Mouse (Mus musculus) lung, postnatal 0 days (tissue): ENCODE measurements at regions not wholly inside any gene's neighbourhood (a gene's known extent, or its start where the extent isn't known, plus 50 kb on each side); places are given as distances from the start of the nearest gene placed in this dataset.

ENCODE experiments used
- ATAC-seq: fragments of 200-750 bp; cut with Nextera tagmentation; 2 replicates; pipeline ENCODE4 v1.8.0; 2017; ENCODE audit warnings: moderate library complexity
- DNase-seq: peaks from one replicate; pipeline ENCODE4 v3.0.0-alpha.2; 2016; ENCODE audit warnings: low spot score
- H3K27ac ChIP-seq: fragments of 300-500 bp; sonication (generic); 2 replicates; pipeline ENCODE4 v1.5.1; 2014; ENCODE audit warnings: antibody characterized with exemption, mild to moderate bottlenecking, low read length, mixed read lengths
- H3K27me3 ChIP-seq: fragments of 300-500 bp; sonication (generic); replicated peaks from 2 replicates; pipeline ENCODE4 v1.6.1; 2014; ENCODE audit warnings: low read length, mixed read lengths; ENCODE audit not compliant: insufficient read depth
- H3K36me3 ChIP-seq: fragments of 300-500 bp; sonication (generic); 2 replicates; pipeline ENCODE4 v1.6.1; 2014; ENCODE audit warnings: low read length, mixed read lengths; ENCODE audit not compliant: insufficient read depth
- H3K4me1 ChIP-seq: fragments of 300-500 bp; sonication (generic); 2 replicates; pipeline ENCODE4 v1.6.1; 2014; ENCODE audit warnings: antibody characterized with exemption, low read depth, low read length, mixed read lengths; ENCODE audit not compliant: insufficient read depth
- H3K4me2 ChIP-seq: fragments of 300-500 bp; sonication (generic); replicated peaks from 2 replicates; pipeline ENCODE4 v1.6.1; 2014; ENCODE audit warnings: low read depth, mild to moderate bottlenecking, low read length, moderate library complexity, mixed read lengths
- H3K4me3 ChIP-seq: fragments of 300-500 bp; sonication (generic); 2 replicates; pipeline ENCODE4 v1.5.1; 2014; ENCODE audit warnings: low read depth, low read length
- H3K9ac ChIP-seq: fragments of 300-500 bp; sonication (generic); replicated peaks from 2 replicates; pipeline ENCODE4 v1.6.1; 2014; ENCODE audit warnings: low read depth, mild to moderate bottlenecking
- H3K9me3 ChIP-seq: fragments of 300-500 bp; sonication (generic); 2 replicates; pipeline ENCODE4 v1.6.1; 2016; ENCODE audit warnings: low read length, mixed read lengths
- CTCF ChIP-seq: IDR thresholded peaks from 2 replicates; pipeline ENCODE4 v1.5.1; 2016; ENCODE audit warnings: antibody characterized with exemption, mild to moderate bottlenecking
- EP300 ChIP-seq: IDR thresholded peaks from 2 replicates; pipeline ENCODE4 v1.6.1; 2016; ENCODE audit warnings: antibody characterized with exemption, mild to moderate bottlenecking, control low read depth
- WGBS: fragments of 180-500 bp; shearing (Covaris S2); extraction: QIAGEN DNeasy Blood & Tissue Kit; methylation state at CpG from one replicate; pipeline ENCODE4 v1.1.7; 2014; 5-methylcytosine and 5-hydroxymethylcytosine counted together

- Histone ChIP-seq H3K4me3 (no peak overlapping the region), H3K9me3 (no peaks in the 10 kb centered on the region), H3K36me3 (no peaks in the 10 kb centered on the region), H3K27ac (no peak overlapping the region), H3K27me3 (no peaks in the 10 kb centered on the region), H3K4me2 (no peak overlapping the region), H3K9ac (no peak overlapping the region), H3K4me1 (no peaks in the 10 kb centered on the region)
- ATAC-seq (no peak), DNase-seq (no peak)
- WGBS, result 19% methylated on average over 4 of the region's 4 CpGs
- TF ChIP-seq CTCF (peak; percentile 49), EP300 (no peak)
Measured at GRCm38 (mm10) chr11:92405818-92406217, 692.0 kb upstream of the Car10 start.

GRCm38 (mm10) chr11:92451372-92451771 is 646.5 kb upstream of the Car10 start:
- H3K9ac ChIP-seq, result no peak overlapping the region
- DNase-seq (no peak), ATAC-seq (no peak)
- WGBS, result 75% methylated on average over 2 of the region's 2 CpGs
- H3K4me2 ChIP-seq, result no peak overlapping the region
- H3K36me3 ChIP-seq, result no peaks in the 10 kb centered on the region
- H3K27me3 ChIP-seq, result no peaks in the 10 kb centered on the region
- H3K4me3 ChIP-seq, result no peak overlapping the region
- H3K9me3 ChIP-seq, result no peaks in the 10 kb centered on the region
- H3K4me1 ChIP-seq, result no peaks in the 10 kb centered on the region
- no peak overlapping the region for H3K27ac ChIP-seq
- no peak for TF ChIP-seq CTCF
- TF ChIP-seq EP300, result no peak

- no peaks in the 10 kb centered on the region for H3K27me3 ChIP-seq
- no peak overlapping the region for H3K9ac ChIP-seq
- 76% methylated on average over 2 of the region's 2 CpGs for WGBS
- H3K4me1 ChIP-seq, result no peaks in the 10 kb centered on the region
- ATAC-seq, result no peak
- H3K4me3 ChIP-seq, result no peak overlapping the region
- TF ChIP-seq EP300, result no peak
- TF ChIP-seq CTCF, result no peak
- H3K4me2 ChIP-seq, result no peak overlapping the region
- H3K9me3 ChIP-seq, result no peaks in the 10 kb centered on the region
- H3K27ac ChIP-seq, result no peak overlapping the region
- DNase-seq, result no peak
- H3K36me3 ChIP-seq, result no peaks in the 10 kb centered on the region
Measured at GRCm38 (mm10) chr11:92495291-92495690, 602.5 kb upstream of the Car10 start.
